Mouse (Mus musculus): ENCODE results near the gene Hnrnpa1. TPM values are rescaled to one million over a fixed set of nuclear protein-coding genes. Genes with fewer than 3 reads are reported as not detected.

Hnrnpa1 gene
- polyA plus RNA-seq, 1 experiment from 2014 or later = 906 TPM

DNA sequence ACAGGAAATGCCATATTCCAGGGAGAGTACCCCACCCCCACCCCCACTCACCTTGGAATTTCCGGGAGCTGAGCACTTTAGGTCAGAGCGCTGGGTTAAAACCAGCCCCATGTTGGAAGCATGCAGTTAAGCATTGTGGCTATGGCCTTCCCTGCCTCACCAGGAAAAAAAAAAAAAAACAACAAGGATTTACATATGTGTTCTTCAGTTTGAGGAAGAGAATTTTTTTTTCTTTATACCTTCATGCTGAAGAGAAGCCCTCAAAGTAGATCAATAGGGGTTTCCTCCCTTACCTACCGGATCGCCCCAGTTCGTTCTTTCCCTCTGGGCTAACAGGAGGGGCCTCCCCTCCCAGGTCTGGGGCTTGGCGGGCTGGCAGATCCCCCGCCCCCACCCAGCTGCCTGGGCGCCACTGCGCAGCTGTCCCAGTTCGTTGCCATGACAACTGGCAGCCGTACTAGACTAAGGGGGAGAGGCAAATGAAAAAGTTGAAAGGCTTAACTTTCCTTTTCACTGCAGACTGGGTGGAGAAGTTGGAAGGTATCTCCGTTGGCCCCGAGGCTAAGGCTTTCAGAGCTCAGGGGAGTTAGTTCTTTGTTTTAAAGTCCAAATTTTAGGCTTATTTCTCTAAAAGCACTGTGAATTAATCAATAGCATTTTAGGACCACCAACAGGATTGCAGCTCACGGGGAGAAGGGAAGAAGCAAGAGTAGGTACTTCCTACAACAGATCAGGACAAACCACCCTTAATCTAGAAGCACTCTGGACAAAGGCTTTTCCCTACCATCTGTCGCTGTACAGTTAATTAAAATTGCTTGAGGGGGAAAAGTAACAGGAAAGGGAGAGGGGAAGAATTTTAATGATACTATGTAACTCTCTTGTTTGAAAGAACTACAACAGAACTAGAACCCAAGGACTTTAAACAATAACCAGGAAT, 25.0 kb upstream of the Hnrnpa1 start:
- WGBS = 1% methylated on average over 15 of the region's 15 CpGs
- H3K36me3 ChIP-seq (ENCODE audit: control insufficient read depth, insufficient read depth, low read length) = peaks cover 19% of the 10 kb centered on the region
- H3K27me3 ChIP-seq (ENCODE audit: control insufficient read depth, insufficient read depth, low read length) = no peaks in the 10 kb centered on the region
- H3K4me3 ChIP-seq (ENCODE audit: low read depth, low read length) = peak overlapping the region; percentile 24
- H3K9me3 ChIP-seq (ENCODE audit: control insufficient read depth, low read depth, low read length) = no peaks in the 10 kb centered on the region
- peak overlapping the region; percentile 94 for H3K27ac ChIP-seq (ENCODE audit: low read length)
- H3K9ac ChIP-seq (replicated peaks; ENCODE audit: low read depth, low read length) = peak overlapping the region; percentile 33; the same call in 1 of the 2 replicates
- ATAC-seq (ENCODE audit: insufficient number of reproducible peaks, insufficient read depth, low FRiP score, low read depth) = peak; percentile 92
- H3K4me2 ChIP-seq (replicated peaks; ENCODE audit: low read depth, low read length) = peak overlapping the region; percentile 53
- peaks cover 21% of the 10 kb centered on the region for H3K4me1 ChIP-seq (ENCODE audit: control insufficient read depth, insufficient read depth, low read length)

- Histone ChIP-seq H3K27me3 (ENCODE audit: control insufficient read depth, insufficient read depth, low read length) (no peaks in the 10 kb centered on the region), H3K27ac (ENCODE audit: low read length) (peak overlapping the region; percentile 94), H3K4me1 (ENCODE audit: control insufficient read depth, insufficient read depth, low read length) (peaks cover 24% of the 10 kb centered on the region), H3K4me3 (ENCODE audit: low read depth, low read length) (0 out of 2 replicates have a peak overlapping the region, but pooled peaks have one; percentile 24), H3K9me3 (ENCODE audit: control insufficient read depth, low read depth, low read length) (no peaks in the 10 kb centered on the region), H3K36me3 (ENCODE audit: control insufficient read depth, insufficient read depth, low read length) (peaks cover 12% of the 10 kb centered on the region), H3K9ac (replicated peaks; ENCODE audit: low read depth, low read length) (no peak overlapping the region), H3K4me2 (replicated peaks; ENCODE audit: low read depth, low read length) (peak overlapping the region; percentile 53)
- ATAC-seq (ENCODE audit: insufficient number of reproducible peaks, insufficient read depth, low FRiP score, low read depth) = no peak
- 21% methylated on average over 2 of the region's 2 CpGs for WGBS
These were observed 24.2 kb upstream of the Hnrnpa1 start for GRCm38 (mm10) chr15:103216052-103216451.

- Histone ChIP-seq H3K4me3 (ENCODE audit: low read depth, low read length) (no peak overlapping the region), H3K27ac (ENCODE audit: low read length) (0 out of 2 replicates have a peak overlapping the region, but pooled peaks have one; percentile 21), H3K27me3 (ENCODE audit: control insufficient read depth, insufficient read depth, low read length) (no peaks in the 10 kb centered on the region), H3K9ac (replicated peaks; ENCODE audit: low read depth, low read length) (no peak overlapping the region), H3K4me2 (replicated peaks; ENCODE audit: low read depth, low read length) (no peak overlapping the region), H3K9me3 (ENCODE audit: control insufficient read depth, low read depth, low read length) (no peaks in the 10 kb centered on the region), H3K4me1 (ENCODE audit: control insufficient read depth, insufficient read depth, low read length) (peaks cover 18% of the 10 kb centered on the region), H3K36me3 (ENCODE audit: control insufficient read depth, insufficient read depth, low read length) (no peaks in the 10 kb centered on the region; the same call in 1 of the 2 replicates)
- ATAC-seq (ENCODE audit: insufficient number of reproducible peaks, insufficient read depth, low FRiP score, low read depth) = no peak
- WGBS = 18% methylated on average over 3 of the region's 3 CpGs
These were observed 19.4 kb upstream of the Hnrnpa1 start for GRCm38 (mm10) chr15:103220785-103221184.

- no peak overlapping the region for H3K4me2 ChIP-seq (replicated peaks; ENCODE audit: low read depth, low read length)
- H3K4me3 ChIP-seq (ENCODE audit: low read depth, low read length) = no peak overlapping the region
- H3K36me3 ChIP-seq (ENCODE audit: control insufficient read depth, insufficient read depth, low read length) = no peaks in the 10 kb centered on the region; the same call in 1 of the 2 replicates
- no peaks in the 10 kb centered on the region for H3K9me3 ChIP-seq (ENCODE audit: control insufficient read depth, low read depth, low read length)
- ATAC-seq (ENCODE audit: insufficient number of reproducible peaks, insufficient read depth, low FRiP score, low read depth) = no peak
- no peak overlapping the region for H3K9ac ChIP-seq (replicated peaks; ENCODE audit: low read depth, low read length)
- H3K27ac ChIP-seq (ENCODE audit: low read length) = no peak overlapping the region
- WGBS = 69% methylated on average over 1 of the region's 1 CpGs
- no peaks in the 10 kb centered on the region for H3K27me3 ChIP-seq (ENCODE audit: control insufficient read depth, insufficient read depth, low read length)
- H3K4me1 ChIP-seq (ENCODE audit: control insufficient read depth, insufficient read depth, low read length) = peaks cover 12% of the 10 kb centered on the region; the same call in 1 of the 2 replicates
These were observed 18.8 kb upstream of the Hnrnpa1 start for GRCm38 (mm10) chr15:103221386-103221785.

DNA sequence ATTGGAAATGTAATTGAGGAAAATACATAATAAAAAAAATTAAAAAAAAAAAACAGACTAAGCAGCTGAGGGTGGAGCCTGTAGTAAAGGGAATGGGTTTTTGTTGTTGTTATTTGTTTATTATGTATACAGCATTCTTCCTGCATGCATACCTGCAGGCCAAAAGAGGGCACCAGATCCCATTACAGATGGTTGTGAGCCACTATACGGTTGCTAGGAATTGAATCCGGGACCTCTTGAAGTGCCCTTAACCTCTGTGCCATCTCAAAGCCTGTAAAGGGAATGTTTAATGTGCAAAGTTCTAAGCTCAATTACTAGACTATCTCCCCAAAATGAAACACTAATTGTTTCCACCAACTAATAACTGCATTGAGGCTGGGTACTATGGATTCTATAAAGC, 16.1 kb upstream of the Hnrnpa1 start:
- no peak overlapping the region for H3K9ac ChIP-seq (replicated peaks; ENCODE audit: low read depth, low read length)
- no peak overlapping the region for H3K4me2 ChIP-seq (replicated peaks; ENCODE audit: low read depth, low read length)
- no peaks in the 10 kb centered on the region for H3K27me3 ChIP-seq (ENCODE audit: control insufficient read depth, insufficient read depth, low read length)
- H3K9me3 ChIP-seq (ENCODE audit: control insufficient read depth, low read depth, low read length) = no peaks in the 10 kb centered on the region
- no peak for ATAC-seq (ENCODE audit: insufficient number of reproducible peaks, insufficient read depth, low FRiP score, low read depth)
- no peak overlapping the region for H3K27ac ChIP-seq (ENCODE audit: low read length)
- peaks cover 18% of the 10 kb centered on the region; the same call in 1 of the 2 replicates for H3K4me1 ChIP-seq (ENCODE audit: control insufficient read depth, insufficient read depth, low read length)
- H3K4me3 ChIP-seq (ENCODE audit: low read depth, low read length) = no peak overlapping the region
- WGBS = 96% methylated on average over 2 of the region's 2 CpGs
- H3K36me3 ChIP-seq (ENCODE audit: control insufficient read depth, insufficient read depth, low read length) = no peaks in the 10 kb centered on the region; the same call in 1 of the 2 replicates

DNA sequence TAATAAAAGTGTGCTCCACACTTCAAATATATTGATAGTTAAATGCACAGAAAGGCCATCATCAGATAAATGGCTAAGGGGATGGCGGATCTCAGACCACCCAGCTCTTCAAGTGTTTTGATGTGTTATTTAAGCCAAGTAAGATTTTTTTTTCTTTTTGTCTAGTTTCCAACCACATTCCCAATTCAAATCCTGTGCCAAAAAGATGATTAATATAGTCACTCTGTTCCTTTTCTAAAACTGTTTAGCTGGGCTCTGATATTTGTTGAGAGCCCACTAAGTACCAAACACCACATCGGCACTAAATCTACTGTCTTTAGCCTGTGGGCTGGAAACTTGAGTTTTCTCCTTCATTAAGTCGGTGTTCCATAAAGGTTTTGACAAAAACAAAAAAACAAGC, 13.2 kb upstream of the Hnrnpa1 start:
- no peaks in the 10 kb centered on the region for H3K9me3 ChIP-seq (ENCODE audit: control insufficient read depth, low read depth, low read length)
- no peak overlapping the region for H3K4me3 ChIP-seq (ENCODE audit: low read depth, low read length)
- 62% methylated on average over 3 of the region's 3 CpGs for WGBS
- peaks cover 17% of the 10 kb centered on the region; the same call in 1 of the 2 replicates for H3K4me1 ChIP-seq (ENCODE audit: control insufficient read depth, insufficient read depth, low read length)
- no peak overlapping the region for H3K4me2 ChIP-seq (replicated peaks; ENCODE audit: low read depth, low read length)
- no peaks in the 10 kb centered on the region for H3K36me3 ChIP-seq (ENCODE audit: control insufficient read depth, insufficient read depth, low read length)
- no peaks in the 10 kb centered on the region for H3K27me3 ChIP-seq (ENCODE audit: control insufficient read depth, insufficient read depth, low read length)
- H3K27ac ChIP-seq (ENCODE audit: low read length) = no peak overlapping the region
- ATAC-seq (ENCODE audit: insufficient number of reproducible peaks, insufficient read depth, low FRiP score, low read depth) = no peak
- H3K9ac ChIP-seq (replicated peaks; ENCODE audit: low read depth, low read length) = no peak overlapping the region

DNA sequence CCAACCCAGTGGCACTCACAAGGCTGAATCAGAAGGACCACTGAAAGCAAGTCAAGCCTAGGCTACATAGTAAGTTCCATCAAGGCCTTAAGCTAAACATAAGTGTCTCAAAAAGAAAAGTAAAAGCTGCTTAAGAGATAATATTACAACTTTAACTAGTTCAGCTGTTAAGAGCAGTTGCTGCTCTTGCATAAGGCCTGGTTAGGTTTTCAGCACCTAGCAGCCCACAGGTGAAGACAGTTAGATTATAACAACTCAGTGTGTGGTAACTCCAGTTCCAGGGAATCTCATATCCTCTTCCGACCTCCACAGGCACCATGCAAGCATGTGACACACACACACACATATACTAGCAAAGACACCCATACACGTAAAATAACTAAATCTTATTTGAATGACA, 12.7 kb upstream of the Hnrnpa1 start:
- Histone ChIP-seq H3K36me3 (ENCODE audit: control insufficient read depth, insufficient read depth, low read length) (no peaks in the 10 kb centered on the region), H3K4me1 (ENCODE audit: control insufficient read depth, insufficient read depth, low read length) (peaks cover 17% of the 10 kb centered on the region; the same call in 1 of the 2 replicates), H3K9ac (replicated peaks; ENCODE audit: low read depth, low read length) (no peak overlapping the region), H3K4me2 (replicated peaks; ENCODE audit: low read depth, low read length) (no peak overlapping the region), H3K4me3 (ENCODE audit: low read depth, low read length) (no peak overlapping the region), H3K27me3 (ENCODE audit: control insufficient read depth, insufficient read depth, low read length) (no peaks in the 10 kb centered on the region), H3K27ac (ENCODE audit: low read length) (no peak overlapping the region), H3K9me3 (ENCODE audit: control insufficient read depth, low read depth, low read length) (no peaks in the 10 kb centered on the region)
- ATAC-seq (ENCODE audit: insufficient number of reproducible peaks, insufficient read depth, low FRiP score, low read depth) = no peak
- 71% methylated on average over 2 of the region's 2 CpGs for WGBS

DNA sequence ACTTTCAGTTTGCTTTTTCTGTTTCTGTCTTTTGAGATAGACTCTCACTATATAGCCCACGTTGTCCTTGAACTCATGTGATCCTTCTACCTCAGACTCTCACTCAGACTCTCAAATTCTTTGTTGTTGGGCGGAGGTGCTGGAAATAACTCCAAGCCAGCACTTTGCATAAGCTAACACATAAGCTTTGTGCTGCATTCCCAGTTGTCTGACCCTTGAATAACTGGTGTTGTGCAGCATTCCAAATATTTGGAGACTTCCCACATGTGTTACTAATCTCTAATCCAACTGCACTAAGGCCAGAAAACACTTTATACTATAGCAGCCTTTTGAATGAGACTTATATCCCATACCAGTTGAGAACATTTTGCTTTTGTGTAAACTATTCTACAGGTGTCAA, 11.3 kb upstream of the Hnrnpa1 start:
- no peak overlapping the region for H3K9ac ChIP-seq (replicated peaks; ENCODE audit: low read depth, low read length)
- 62% methylated on average over 2 of the region's 2 CpGs for WGBS
- no peak overlapping the region; the same call in 1 of the 2 replicates for H3K27ac ChIP-seq (ENCODE audit: low read length)
- H3K36me3 ChIP-seq (ENCODE audit: control insufficient read depth, insufficient read depth, low read length) = no peaks in the 10 kb centered on the region
- no peaks in the 10 kb centered on the region for H3K9me3 ChIP-seq (ENCODE audit: control insufficient read depth, low read depth, low read length)
- H3K4me1 ChIP-seq (ENCODE audit: control insufficient read depth, insufficient read depth, low read length) = peaks cover 17% of the 10 kb centered on the region; the same call in 1 of the 2 replicates
- ATAC-seq (ENCODE audit: insufficient number of reproducible peaks, insufficient read depth, low FRiP score, low read depth) = no peak
- no peak overlapping the region for H3K4me3 ChIP-seq (ENCODE audit: low read depth, low read length)
- no peaks in the 10 kb centered on the region for H3K27me3 ChIP-seq (ENCODE audit: control insufficient read depth, insufficient read depth, low read length)
- no peak overlapping the region for H3K4me2 ChIP-seq (replicated peaks; ENCODE audit: low read depth, low read length)

All from stomach, embryonic 14.5 days (tissue).